Mouse (Mus musculus) embryonic facial prominence, embryonic 14.5 days (tissue): ENCODE measurements at regions not wholly inside any gene's neighbourhood (a gene's known extent, or its start where the extent isn't known, plus 50 kb on each side); places are given as distances from the start of the nearest gene placed in this dataset.

ENCODE experiments used
- ATAC-seq: fragments of 200-750 bp; cut with Nextera tagmentation; 2 replicates; pipeline ENCODE4 v1.8.0; 2017; ENCODE audit warnings: low read depth, moderate number of reproducible peaks, moderate TSS enrichment
- DNase-seq: peaks from one replicate; pipeline ENCODE4 v3.0.0-alpha.2; 2015; ENCODE audit warnings: low spot score
- H3K27ac ChIP-seq: fragments of 300-500 bp; sonication (generic); replicated peaks from 2 replicates; pipeline ENCODE4 v1.5.1; 2014; ENCODE audit warnings: low read depth, mild to moderate bottlenecking, low read length, moderate library complexity
- H3K27me3 ChIP-seq: fragments of 300-500 bp; sonication (generic); replicated peaks from 2 replicates; pipeline ENCODE4 v1.6.1; 2014; ENCODE audit warnings: low read length; ENCODE audit not compliant: control insufficient read depth, insufficient read depth
- H3K36me3 ChIP-seq: fragments of 300-500 bp; sonication (generic); 2 replicates; pipeline ENCODE4 v1.6.1; 2014; ENCODE audit warnings: low read length, mixed read lengths; ENCODE audit not compliant: control insufficient read depth, insufficient read depth
- H3K4me1 ChIP-seq: fragments of 300-500 bp; sonication (generic); 2 replicates; pipeline ENCODE4 v1.6.1; 2014; ENCODE audit warnings: antibody characterized with exemption, low read length; ENCODE audit not compliant: control insufficient read depth, insufficient read depth
- H3K4me2 ChIP-seq: fragments of 300-500 bp; sonication (generic); 2 replicates; pipeline ENCODE4 v1.6.1; 2014; ENCODE audit warnings: low read depth, mild to moderate bottlenecking, low read length, moderate library complexity, mixed read lengths
- H3K4me3 ChIP-seq: fragments of 300-500 bp; sonication (generic); 2 replicates; pipeline ENCODE4 v1.5.1; 2014; ENCODE audit warnings: low read depth, mild to moderate bottlenecking, low read length
- H3K9ac ChIP-seq: fragments of 300-500 bp; sonication (generic); 2 replicates; pipeline ENCODE4 v1.6.1; 2014; ENCODE audit warnings: low read depth, mild to moderate bottlenecking, low read length, moderate library complexity, mixed read lengths
- H3K9me3 ChIP-seq: fragments of 300-500 bp; sonication (generic); 2 replicates; pipeline ENCODE4 v1.6.1; 2016; ENCODE audit warnings: low read length; ENCODE audit not compliant: control insufficient read depth
- WGBS: fragments of 180-500 bp; shearing (Covaris S2); extraction: QIAGEN DNeasy Blood & Tissue Kit; methylation state at CpG from one replicate; pipeline ENCODE4 v1.1.7; 2014; 5-methylcytosine and 5-hydroxymethylcytosine counted together

DNA sequence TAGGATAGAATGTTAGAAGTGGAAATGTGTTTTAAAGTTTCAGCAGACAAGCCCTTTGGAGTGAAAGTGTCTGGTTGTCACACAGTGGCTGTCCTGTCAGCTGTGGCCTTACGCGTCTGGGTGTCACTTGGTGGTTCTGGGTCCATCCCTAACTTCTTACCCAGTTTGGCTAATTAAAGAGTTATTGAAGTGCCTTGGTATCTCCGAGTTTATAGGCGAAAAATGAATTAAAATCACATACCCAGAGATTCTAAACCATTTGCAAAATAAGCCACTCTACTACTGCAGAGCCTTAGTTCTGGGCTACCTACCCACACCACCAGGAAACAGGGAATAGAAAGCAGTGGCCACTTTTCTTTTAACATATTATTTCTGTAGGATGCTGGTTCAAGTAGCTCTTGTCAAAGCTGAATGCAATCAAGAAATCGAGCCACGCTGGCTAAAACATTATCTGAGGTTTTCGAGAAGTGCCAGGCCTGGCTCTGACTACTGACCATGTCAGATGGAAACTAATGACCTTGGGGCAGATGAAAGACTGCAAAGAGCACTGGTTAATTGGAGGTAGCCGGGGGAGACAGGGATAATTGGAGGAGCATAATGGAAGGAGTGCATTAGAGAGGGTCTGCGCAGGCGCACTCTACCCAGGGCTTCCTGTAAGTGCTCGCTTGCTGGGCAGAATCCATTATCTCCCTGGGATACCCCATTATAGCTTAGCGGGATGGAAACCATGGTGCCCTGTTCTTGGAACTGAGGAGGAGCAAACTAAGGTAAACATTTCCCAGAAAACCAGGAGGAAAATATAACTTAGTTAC is 96.8 kb upstream of the Rasgrp1 start:
- ATAC-seq: peak; percentile 80; the same call in 1 of the 2 replicates
- Histone ChIP-seq H3K27me3 (no peaks in the 10 kb centered on the region), H3K27ac (no peak overlapping the region), H3K4me1 (no peaks in the 10 kb centered on the region), H3K4me3 (no peak overlapping the region), H3K9me3 (no peaks in the 10 kb centered on the region), H3K9ac (no peak overlapping the region), H3K36me3 (no peaks in the 10 kb centered on the region), H3K4me2 (no peak overlapping the region)
- peak; percentile 51 for DNase-seq
- 58% methylated on average over 12 of the region's 12 CpGs for WGBS

DNA sequence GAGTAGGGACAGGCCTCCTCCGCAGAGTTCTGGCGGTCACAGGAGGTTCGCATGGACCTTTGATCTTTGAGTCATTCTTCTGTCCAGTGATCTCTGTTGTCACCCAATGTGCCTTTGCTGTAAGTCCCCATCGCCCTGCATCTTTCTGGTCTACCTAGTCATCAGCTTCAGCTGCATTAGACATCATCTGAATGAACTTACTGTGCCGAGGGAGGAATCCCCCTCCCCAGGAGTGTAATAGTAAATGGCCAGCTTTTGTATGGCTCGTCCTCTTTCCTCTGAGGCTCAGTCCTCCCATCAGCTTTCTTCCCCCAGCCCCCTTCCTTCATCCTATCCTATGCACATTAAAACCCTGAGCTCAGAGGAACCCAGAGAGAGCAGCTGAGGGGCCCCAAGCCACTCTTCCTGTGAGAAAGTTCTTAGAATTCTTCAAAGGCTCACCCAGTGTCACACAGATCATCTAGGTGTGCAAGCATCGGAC is 98.0 kb upstream of the Rasgrp1 start:
- Histone ChIP-seq H3K4me3 (no peak overlapping the region), H3K9me3 (no peaks in the 10 kb centered on the region), H3K27ac (no peak overlapping the region), H3K4me2 (no peak overlapping the region), H3K27me3 (no peaks in the 10 kb centered on the region), H3K4me1 (no peaks in the 10 kb centered on the region), H3K36me3 (no peaks in the 10 kb centered on the region), H3K9ac (no peak overlapping the region)
- 78% methylated on average over 7 of the region's 7 CpGs for WGBS
- DNase-seq: no peak
- no peak for ATAC-seq

DNA sequence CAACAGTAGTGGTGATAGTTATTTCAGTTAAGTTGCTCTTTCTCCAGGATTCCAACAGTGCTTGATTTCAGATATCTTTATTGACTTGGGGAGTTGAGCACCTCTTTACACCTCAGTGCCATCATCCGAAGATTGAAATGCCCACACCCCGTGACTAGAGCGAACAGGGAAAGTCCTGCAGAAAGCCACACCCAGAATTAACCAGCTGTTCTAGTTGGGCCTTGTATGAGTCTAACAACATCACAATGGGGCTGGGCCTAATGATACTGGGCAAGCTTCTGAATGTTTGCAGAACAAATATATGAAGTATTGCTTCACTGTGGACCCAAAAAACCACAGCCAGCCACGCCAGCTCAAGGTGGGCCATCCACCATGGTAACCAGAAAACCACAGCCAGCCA is 100.1 kb upstream of the Rasgrp1 start:
- no peak for ATAC-seq

DNA sequence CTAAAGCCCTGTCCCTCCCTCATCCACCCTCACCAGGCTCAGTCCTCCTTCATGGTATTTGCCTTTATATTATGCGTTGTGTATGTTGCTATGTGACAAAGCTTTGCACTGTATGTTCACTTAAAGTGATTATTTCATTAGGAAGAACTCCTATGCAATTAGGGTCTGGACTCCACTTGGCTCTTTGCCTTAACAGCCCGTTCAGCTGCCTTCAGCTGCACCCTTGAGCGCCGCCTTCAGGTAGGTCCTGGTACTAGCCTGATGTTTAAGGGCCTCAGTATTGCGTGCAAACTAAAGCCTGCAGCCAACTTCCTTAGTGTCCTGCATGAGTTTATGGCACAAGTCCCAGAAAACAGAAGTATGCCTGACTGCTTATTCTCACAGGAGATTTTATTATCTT is 101.9 kb upstream of the Rasgrp1 start:
- Histone ChIP-seq H3K27ac (no peak overlapping the region), H3K9me3 (no peaks in the 10 kb centered on the region), H3K9ac (no peak overlapping the region), H3K4me3 (no peak overlapping the region), H3K4me2 (no peak overlapping the region), H3K27me3 (no peaks in the 10 kb centered on the region), H3K36me3 (no peaks in the 10 kb centered on the region), H3K4me1 (no peaks in the 10 kb centered on the region)
- no peak for ATAC-seq
- DNase-seq: no peak
- WGBS: 29% methylated on average over 5 of the region's 5 CpGs

More for the DNA sequence above, 100.1 kb upstream of the Rasgrp1 start:
- Histone ChIP-seq H3K4me2 (no peak overlapping the region), H3K27ac (no peak overlapping the region), H3K36me3 (no peaks in the 10 kb centered on the region), H3K9ac (no peak overlapping the region), H3K27me3 (no peaks in the 10 kb centered on the region), H3K4me3 (no peak overlapping the region), H3K4me1 (no peaks in the 10 kb centered on the region), H3K9me3 (no peaks in the 10 kb centered on the region)
- WGBS: 76% methylated on average over 4 of the region's 4 CpGs
- DNase-seq: no peak

DNA sequence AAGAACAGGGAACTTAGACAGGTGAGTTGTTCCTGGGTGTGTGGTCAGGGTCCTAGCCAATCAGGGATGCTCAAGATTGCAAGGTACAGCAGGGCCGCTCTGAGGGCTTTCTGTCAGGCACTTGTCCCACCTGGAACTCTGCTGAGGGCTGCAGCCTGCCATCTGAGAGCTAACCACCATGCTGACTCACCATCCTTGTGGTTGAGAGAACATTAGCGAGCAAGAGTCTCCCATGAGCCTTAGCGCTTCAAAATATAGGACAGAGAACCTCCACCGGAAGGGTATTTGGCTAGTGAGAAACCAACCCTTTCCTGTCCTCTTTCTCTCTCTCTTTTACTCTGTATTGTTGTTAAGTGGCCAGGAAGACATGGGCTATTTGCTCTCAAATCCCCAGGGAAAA is 104.1 kb upstream of the Rasgrp1 start:
- Histone ChIP-seq H3K27me3 (no peaks in the 10 kb centered on the region), H3K36me3 (no peaks in the 10 kb centered on the region), H3K9me3 (no peaks in the 10 kb centered on the region), H3K4me3 (no peak overlapping the region), H3K4me1 (peaks cover 4% of the 10 kb centered on the region; the same call in 1 of the 2 replicates), H3K4me2 (no peak overlapping the region), H3K9ac (no peak overlapping the region), H3K27ac (no peak overlapping the region)
- WGBS: 87% methylated on average over 4 of the region's 4 CpGs
- no peak for ATAC-seq
- DNase-seq: no peak

DNA sequence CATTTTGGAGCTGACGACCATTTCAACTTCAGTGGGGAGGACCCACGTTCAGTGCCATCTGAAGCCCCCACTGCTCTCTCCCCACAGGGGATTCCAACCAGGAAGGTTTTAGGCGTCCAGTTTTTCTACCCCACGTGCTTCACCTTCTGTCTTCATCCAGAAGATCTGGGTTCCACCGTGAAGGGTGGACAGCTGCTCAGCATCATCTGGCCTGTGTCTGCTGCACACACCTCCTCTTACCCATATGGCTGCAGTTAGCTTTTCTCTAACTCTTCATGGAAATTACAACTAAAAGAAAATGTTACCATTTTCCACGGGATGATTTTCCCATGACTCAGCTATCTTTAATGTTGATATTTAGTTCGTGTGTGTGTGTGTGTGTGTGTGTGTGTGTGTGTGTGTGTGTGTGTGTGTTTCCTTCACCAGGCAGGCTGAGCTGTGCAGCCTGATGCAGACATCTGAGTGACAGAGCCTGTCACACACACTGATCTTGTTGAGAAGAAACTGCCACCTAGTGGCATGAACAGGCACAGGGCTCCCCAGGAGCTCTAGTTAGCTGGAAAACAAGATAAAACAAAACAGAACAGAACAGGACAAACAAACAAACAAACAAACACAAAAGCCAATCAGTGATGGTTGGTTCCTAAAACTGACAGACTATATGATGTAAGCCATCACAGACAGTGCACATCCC is 107.5 kb upstream of the Rasgrp1 start:
- no peak overlapping the region for H3K27ac ChIP-seq
- 0 out of 2 replicates have a peak, but pooled peaks have one; percentile 65 for ATAC-seq
- H3K4me2 ChIP-seq: no peak overlapping the region
- H3K27me3 ChIP-seq: no peaks in the 10 kb centered on the region
- 41% methylated on average over 7 of the region's 7 CpGs for WGBS
- H3K9ac ChIP-seq: no peak overlapping the region
- H3K9me3 ChIP-seq: no peaks in the 10 kb centered on the region
- no peaks in the 10 kb centered on the region for H3K36me3 ChIP-seq
- H3K4me1 ChIP-seq: peaks cover 4% of the 10 kb centered on the region; the same call in 1 of the 2 replicates
- DNase-seq: peak; percentile 76
- no peak overlapping the region for H3K4me3 ChIP-seq

DNA sequence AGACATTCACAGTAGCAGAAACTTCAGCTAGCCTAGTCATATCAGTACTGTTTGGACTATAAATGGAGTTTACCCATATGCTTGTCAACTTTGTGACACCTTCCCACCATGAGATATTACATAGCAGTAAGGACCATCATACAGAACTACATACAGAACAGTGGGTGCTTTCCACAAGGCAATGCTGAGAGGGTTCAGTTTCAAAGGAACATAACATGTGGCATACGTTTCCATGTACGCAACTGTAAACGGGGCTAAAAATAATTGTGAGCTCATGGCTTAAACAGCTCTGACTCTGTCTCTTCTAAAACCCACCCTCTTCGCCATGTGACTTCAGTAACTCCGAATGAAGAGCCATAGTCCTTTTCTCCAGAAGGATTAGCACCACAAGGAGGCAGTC is 109.0 kb upstream of the Rasgrp1 start:
- Histone ChIP-seq H3K9ac (no peak overlapping the region), H3K36me3 (no peaks in the 10 kb centered on the region), H3K4me2 (no peak overlapping the region), H3K27me3 (no peaks in the 10 kb centered on the region), H3K4me3 (no peak overlapping the region), H3K9me3 (no peaks in the 10 kb centered on the region), H3K27ac (no peak overlapping the region), H3K4me1 (peaks cover 6% of the 10 kb centered on the region; the same call in 1 of the 2 replicates)
- 51% methylated on average over 5 of the region's 5 CpGs for WGBS
- ATAC-seq (no peak), DNase-seq (peak; percentile 63)

DNA sequence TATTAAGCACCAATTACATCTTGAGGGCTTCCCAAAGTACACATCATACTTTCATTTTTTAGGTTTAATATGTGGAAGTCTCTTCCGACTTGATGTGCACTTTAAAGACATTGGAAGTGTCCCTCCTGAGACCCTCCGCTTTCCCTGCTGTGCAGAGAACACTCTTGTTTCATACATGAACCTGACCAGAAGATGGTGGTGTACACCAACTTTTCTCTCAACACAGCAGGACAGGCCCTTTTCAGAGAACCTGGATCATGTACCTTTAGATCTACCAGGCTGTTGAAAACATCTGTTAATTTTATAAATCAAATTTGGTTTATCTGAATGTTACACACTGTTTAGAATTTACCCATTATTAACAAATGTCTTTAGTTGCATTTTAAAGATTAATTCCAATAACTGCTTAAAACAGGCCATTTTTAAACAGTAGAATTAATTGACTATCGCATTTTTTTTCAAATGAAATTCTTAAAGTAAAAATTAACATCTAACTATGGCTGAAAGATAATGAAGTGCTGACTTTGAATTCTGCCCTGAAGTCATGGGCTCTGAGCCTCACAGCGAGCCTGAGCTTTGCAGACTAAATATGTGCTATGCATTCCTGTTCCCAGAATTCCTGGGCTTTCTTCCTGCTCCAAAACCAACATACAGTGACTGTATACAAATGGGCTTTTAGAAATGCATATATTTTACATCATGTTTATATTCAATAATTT is 112.4 kb upstream of the Rasgrp1 start:
- DNase-seq (peak; percentile 35), ATAC-seq (no peak)
- no peaks in the 10 kb centered on the region for H3K36me3 ChIP-seq
- no peak overlapping the region for H3K4me2 ChIP-seq
- H3K27ac ChIP-seq: no peak overlapping the region
- WGBS: 67% methylated on average over 4 of the region's 4 CpGs
- no peaks in the 10 kb centered on the region for H3K9me3 ChIP-seq
- no peak overlapping the region for H3K4me3 ChIP-seq
- H3K9ac ChIP-seq: no peak overlapping the region
- H3K27me3 ChIP-seq: no peaks in the 10 kb centered on the region
- peaks cover 10% of the 10 kb centered on the region; the same call in 1 of the 2 replicates for H3K4me1 ChIP-seq
